Mouse (Mus musculus) G1E (cell line): Measurements from ENCODE around the gene Ankmy2.

Source experiments
- CTCF ChIP-seq: IDR thresholded peaks from 2 replicates; pipeline ENCODE4 v1.5.1; 2012; ENCODE audit warnings: low read depth, low read length, inconsistent platforms, mixed read lengths
- GATA1 ChIP-seq: IDR thresholded peaks from 2 replicates; pipeline ENCODE4 v1.6.1; 2012; ENCODE audit warnings: borderline replicate concordance, low read length, inconsistent platforms, mixed read lengths
- GATA2 ChIP-seq: IDR thresholded peaks from 2 replicates; pipeline ENCODE4 v1.6.1; 2012; ENCODE audit warnings: low read depth, low read length, inconsistent platforms, borderline replicate concordance
- POLR2AphosphoS5 ChIP-seq: IDR thresholded peaks from 2 replicates; pipeline ENCODE4 v1.6.1; 2012; ENCODE audit warnings: low read depth, low read length, inconsistent platforms; ENCODE audit not compliant: insufficient replicate concordance
- TAL1 ChIP-seq: conservative IDR thresholded peaks from 2 replicates; pipeline ENCODE4 v1.6.1; 2012; ENCODE audit warnings: low read depth, low read length, inconsistent platforms, mixed read lengths

DNA sequence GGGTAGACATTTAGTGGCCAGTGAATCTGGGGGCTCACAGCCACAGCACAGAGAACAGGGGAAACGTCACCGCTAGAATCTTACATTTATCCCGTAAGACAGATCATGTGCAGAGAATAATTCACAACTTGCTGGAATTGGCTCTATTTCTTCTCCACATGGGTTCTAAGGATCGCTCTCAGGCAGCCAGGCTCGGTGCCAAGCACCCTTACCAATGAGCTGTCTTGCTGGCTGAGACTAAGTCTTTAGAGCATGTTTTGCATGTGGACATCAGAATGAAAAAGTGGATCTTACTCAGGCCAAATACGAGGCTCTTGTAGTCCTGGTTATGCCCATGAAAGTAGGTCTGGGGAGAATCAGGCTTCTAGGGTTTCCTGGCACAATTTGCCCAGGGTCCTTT is 16.5 kb upstream of the Ankmy2 start:
- TF ChIP-seq CTCF (no peak), GATA1 (no peak), GATA2 (no peak), TAL1 (no peak), POLR2AphosphoS5 (no peak)
